Mouse (Mus musculus) CH12.LX (cell line): ENCODE measurements at regions not wholly inside any gene's neighbourhood (a gene's known extent, or its start where the extent isn't known, plus 50 kb on each side); places are given as distances from the start of the nearest gene placed in this dataset.

Source experiments
- CTCF ChIP-seq, 2 experiments: IDR thresholded peaks in 1 of 2; conservative IDR thresholded peaks in 1 of 2; 2 replicates each; pipeline ENCODE4 v1.5.1; 2011 to 2012; ENCODE audit warnings: low read depth in 2 of 2, low read length in 2 of 2, improper control_type of control experiment in 1 of 2, inconsistent platforms in 1 of 2, mild to moderate bottlenecking in 1 of 2, moderate library complexity in 1 of 2
- E2F4 ChIP-seq: IDR thresholded peaks from 2 replicates; pipeline ENCODE4 v1.6.1; 2011; ENCODE audit warnings: low read depth, low read length, improper control_type of control experiment; ENCODE audit not compliant: insufficient replicate concordance
- POLR2A ChIP-seq: IDR thresholded peaks from 2 replicates; pipeline ENCODE4 v1.6.1; 2011; ENCODE audit warnings: low read depth, mild to moderate bottlenecking, improper control_type of control experiment, low read length
- USF1 ChIP-seq: IDR thresholded peaks from 2 replicates; pipeline ENCODE4 v1.6.1; 2014; ENCODE audit warnings: low read depth, mild to moderate bottlenecking, inconsistent platforms, low read length, improper control_type of control experiment

DNA sequence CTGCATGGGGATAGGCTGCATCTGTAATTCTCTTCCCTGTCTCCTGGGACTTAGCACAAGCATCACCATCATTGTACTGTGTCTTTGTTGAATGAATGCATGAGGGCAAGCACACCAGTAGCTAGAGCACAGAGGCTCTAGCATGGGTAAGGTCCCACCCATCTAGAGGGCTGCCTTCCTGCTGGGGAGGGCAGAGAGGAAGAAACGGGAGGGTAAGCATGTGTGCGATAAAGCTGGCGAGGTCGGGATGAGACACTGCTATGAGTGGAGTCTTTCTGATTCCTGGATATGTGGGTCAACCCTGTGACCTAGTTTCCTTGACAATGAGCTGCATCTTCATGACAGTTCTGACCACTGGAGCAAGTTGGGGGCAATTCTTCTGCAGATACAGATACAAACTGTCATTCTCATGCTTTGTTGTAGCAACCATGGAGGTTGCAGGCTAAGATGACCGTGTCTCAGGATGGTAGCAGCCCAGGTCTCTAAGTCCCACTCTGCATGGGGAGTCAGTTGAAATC, 280.5 kb upstream of the Chd6 start:
- TF ChIP-seq CTCF (conservative IDR thresholded peaks at IDR 0.05 in 1 of 2, IDR thresholded peaks at IDR 0.05 in 1 of 2; ENCODE audit: low read depth in 2 of 2, low read length in 2 of 2) (no peak), USF1 (no peak), E2F4 (no peak), POLR2A (no peak)
